Mouse (Mus musculus): Measurements from ENCODE around the gene C1qtnf12.

GRCm38 (mm10) chr4:155944271-155944670, 17.8 kb upstream of the C1qtnf12 start:
- TF ChIP-seq CTCF (IDR thresholded peaks at IDR 0.05) (no peak), EP300 (IDR thresholded peaks at IDR 0.05) (no peak)

All from lung, postnatal 0 days (tissue).